Mouse (Mus musculus) spleen, postnatal 10 days (tissue): ENCODE data around the gene Ell3.
"Not testable (repeated sequence)": the region's sequence is repeated elsewhere in the genome, so short reads cannot be mapped to it uniquely, and the experiment has no call there.

Experiments used
- DNase-seq, 2 experiments: peaks; one replicate each; pipeline ENCODE4 v3.0.0; 2021 to 2022; ENCODE audit warnings: low spot score in 2 of 2

The Ell3 gene

DNA sequence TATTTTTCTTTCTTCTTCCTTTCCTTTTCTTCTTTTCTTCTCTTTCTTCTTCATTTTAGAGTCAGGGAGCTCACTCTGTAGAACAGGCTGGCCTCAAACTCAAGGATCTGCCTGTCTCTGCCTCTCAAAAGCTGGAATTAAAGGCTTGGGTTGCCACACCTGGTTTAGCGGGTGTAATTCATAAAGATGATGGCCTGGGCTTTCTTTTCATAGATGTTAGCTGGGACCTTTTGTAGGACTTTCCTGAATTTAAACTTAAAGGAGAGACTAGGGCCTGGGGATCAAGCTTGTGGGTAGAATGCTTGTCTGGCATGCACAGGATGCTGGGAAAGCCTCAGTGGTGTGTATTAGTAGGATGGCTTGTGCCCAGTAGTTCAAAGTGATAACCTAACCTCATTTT is at the start of gene Ell3:
Ell3 (minus strand) TSS at position 101 of the 400 bp plus-strand sequence.
- no peak for DNase-seq

DNA sequence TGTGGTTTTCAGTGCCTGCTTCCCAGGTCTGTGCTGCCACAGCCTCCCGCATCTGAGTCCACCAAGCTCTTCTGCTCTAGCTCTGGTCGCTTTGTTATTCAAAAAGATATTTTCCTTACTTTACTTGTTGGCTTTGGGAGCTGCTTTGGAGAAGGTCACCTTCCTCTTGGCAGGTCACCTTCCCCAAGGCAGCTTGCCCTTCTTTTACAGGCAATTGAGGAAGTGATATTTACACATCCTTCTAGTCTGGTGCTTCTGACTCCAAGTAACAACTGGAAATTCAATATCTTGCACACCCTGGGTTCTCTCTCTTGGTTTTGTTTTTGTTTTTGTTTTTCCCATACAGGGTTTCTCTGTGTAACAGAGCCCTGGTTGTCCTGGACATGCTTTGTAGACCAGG is 40.3 kb upstream of the Ell3 start:
- not testable (repeated sequence) for DNase-seq

DNA sequence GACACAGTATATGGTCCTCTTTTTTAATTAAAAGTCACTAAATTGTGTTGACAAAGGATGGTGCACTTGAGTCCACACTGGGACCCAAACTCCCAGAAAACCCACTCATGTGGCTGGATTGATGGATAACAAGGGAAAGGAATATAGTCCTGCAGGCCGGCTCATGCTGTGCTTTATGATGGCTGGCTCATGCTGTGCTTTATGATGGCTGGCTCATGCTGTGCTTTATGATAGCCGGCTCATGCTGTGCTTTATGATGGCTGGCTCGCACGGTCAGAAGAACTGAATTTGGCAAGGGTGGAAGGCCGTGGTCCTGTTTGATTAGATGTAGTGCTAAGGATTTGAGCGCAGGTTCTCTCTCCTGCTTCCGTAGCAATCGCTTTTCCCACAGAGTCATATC is 39.5 kb upstream of the Ell3 start:
- DNase-seq, result no peak

DNA sequence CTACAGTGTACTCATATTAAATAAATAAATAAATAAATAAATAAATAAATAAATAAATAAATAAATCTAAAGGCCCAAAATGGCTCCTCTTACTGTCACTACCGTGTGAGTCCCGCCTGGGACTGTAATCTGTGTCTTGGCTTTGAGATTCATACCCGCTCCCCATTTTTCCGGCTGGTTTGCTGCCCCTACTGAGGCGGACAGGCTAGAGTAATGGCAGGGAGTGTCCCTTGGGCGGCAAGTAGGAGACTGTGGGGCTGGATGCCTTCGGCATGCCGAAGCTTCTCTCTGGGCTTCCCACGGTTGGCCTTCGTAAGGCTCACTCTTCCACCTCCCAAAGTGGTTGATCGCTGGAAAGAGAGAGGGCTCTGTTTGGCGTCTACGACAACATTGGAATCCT is 36.8 kb upstream of the Ell3 start:
- not testable (repeated sequence) for DNase-seq

DNA sequence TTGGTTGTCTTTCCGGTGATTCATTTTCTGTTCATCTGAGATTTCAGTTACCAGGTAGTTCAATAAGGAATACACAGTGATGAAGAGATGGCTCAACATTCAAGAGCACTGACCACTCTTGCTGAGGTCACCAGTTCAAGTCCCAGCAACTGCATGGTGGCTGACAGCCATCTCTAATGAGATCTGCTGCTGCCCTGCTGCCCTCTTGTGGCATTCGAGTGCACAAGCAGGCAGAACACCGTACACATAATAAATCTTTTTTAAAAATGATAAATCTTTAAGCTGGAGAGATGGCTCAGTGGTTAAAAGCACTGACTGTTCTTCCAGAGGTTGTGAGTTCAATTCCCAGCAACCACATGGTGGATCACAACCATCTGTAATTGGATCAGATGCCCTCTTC is 36.4 kb upstream of the Ell3 start:
- peak in 1 of 2 experiments; percentile 64 for DNase-seq

DNA sequence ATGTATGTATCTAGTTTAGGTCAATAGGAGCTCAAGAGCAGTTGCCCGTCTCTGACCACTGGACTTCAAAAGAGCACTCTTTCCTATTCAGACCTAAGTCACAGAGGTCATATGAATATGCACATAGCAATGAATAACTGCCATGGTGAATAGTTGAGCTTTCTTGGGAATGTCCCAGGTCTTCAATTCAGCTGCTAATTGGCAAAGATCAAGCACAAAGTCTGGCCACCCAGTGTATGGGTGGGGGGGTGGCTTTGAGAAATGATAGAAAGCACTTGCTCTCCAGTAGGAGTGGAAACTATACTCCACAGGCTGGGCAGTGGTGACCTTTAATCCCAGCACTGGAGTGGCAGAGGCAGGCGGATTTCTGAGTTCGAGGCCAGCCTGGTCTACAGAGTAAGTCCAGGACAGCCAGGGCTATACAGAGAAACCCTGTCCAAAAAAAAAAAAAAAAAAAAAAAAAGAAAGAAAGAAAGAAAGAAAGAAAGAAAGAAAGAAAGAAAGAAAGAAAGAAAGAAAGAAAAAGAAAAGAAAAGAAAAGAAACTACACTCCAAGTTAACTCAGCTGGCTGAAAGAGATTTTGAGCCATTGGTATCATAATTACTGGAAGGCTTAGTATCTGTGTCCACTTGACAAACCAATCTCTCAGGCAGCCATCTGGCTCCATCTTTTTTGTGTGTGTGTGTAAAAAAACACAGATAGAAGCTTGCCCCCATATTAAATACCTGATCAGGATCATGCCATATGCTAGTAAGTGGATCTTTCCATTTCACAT is 33.6 kb upstream of the Ell3 start:
- DNase-seq, result no peak

DNA sequence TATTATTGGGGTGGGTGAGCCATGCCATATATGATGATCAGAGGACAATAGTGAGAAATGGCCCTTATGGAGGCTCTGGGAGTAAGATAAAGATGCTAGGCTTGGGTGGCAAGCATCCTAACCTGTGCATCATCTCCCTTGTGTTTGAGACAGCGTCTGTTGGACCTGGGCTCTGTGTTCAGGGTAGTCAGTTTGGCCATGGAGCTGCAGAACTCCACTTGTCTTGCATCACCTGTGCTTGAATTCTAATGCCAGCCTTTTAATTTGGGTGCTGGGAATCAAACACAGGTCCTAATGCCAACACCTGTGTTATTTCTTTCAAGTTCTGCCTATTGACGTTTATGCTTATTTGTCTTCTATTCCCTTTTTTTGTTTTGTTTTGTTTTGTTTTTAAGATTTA is 31.2 kb upstream of the Ell3 start:
- not testable (repeated sequence) for DNase-seq

DNA sequence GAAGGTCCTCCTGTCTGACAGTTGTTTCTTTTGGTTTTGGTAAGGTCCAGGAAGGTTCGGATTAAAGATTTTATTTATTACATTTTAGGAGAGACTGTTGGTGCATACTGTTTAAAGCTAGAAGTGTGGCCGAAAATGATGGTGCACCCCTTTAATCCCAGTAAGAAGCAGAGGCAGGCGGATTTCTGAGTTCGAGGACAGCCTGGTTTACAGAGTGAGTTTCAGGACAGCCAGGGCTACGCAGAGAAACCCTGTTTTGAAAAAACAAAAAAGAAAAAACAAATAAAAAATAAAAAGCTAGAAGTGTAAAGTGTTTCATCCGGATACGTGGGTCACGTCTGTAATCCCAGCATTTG is 30.1 kb upstream of the Ell3 start:
- peak in 1 of 2 experiments; percentile 40 for DNase-seq

DNA sequence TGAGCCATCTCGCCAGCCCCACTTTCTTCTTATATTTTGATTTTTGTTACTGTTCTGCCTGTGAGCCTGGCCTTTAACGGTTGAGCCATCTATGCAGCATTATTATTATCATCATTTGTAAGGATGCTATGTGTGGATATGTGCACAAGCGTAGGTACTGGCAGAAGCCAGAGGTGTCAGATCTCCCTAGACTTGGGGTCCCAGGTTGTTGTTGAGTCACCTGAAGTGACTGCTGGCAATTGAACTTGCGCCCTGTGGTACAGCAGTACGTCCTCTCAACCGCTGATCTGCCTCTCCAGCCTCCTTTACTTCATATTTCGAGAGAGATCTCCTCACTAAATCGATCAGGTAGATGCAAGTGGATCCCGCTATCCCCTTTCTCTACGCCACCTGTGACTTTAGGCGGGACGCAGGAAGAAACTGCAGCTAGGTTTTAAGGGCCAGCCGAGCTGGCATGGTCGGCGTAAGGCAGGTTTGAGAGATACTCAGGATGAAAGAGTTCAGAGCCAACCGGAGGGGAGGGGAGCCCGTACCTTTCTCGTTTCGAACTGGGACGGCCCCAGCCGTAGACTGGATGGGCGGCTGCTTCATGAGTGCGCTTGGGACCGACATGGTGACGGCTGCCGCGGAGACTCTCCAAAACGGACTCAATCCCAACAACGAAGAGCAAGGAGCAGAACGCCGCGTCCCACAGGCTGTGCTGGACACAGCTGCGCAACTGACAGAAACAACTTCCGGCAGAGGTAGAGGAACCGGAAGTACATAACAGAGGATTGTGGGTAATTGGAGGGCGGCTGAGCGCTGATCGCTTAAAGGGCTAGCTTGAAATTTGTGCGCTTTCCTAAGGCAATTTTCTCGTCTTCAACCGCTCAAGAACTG is 29.5 kb upstream of the Ell3 start, which contains the start of gene Mfap1b:
Mfap1b (minus strand) TSS at position 767 of the 879 bp plus-strand sequence.
- peak; percentile 63 to 82 for DNase-seq

DNA sequence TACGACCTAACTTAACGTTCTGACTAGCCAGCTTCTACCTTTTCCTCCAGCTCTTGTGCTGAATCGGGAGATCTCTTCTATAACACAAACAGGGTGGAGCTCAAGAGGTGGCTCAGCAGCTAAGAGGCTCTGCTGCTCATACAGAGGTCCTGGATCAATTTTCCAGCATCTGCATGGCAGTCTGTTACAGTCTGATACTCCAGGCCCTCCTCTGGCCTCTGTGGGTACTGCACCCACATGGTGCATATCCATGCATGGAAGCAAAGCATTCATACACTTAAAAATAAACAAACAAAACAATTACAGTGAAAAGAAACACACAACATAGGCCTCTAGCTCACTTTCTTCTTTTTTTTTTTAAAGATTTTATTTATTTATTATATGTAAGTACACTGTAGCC is 28.7 kb upstream of the Ell3 start:
- not testable (repeated sequence) for DNase-seq

DNA sequence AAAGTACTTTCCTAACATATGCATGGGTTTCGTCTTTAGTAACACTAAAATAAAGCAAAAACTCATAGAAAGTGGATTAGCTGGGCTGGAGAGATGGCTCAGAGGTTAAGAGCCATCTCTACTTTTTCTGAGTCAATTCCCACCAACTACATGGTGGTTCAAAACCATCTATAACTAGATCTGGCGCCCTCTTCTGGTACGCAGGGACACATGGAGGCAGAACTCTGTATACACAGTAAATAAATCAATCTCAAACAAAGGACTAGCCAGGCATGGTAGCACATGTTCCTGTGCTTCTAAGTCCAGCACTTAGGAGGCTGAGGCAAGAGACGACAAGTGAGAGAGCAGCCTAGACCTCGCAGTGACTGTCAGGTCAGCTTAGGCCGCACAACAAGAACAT is 24.9 kb upstream of the Ell3 start:
- not testable (repeated sequence) for DNase-seq

DNA sequence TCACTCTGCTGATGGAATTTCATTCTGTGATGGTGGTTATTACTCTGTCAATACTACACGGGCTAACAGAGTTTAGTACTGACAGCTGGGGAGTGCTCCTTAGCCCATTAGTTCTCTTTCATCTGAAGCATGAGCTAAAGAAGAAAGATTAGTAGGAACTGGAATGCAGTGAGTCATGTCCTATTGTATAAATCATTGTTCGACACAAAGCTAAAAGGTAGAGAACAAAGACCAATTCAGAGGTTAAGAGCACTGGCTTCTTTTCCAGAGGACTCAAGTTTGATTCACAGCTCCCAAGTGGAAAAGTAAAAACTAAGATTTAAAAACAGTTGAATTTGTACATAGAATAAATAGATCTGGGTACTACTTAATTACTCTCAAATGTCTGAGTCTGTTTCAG is 16.0 kb upstream of the Ell3 start:
- DNase-seq, result no peak

DNA sequence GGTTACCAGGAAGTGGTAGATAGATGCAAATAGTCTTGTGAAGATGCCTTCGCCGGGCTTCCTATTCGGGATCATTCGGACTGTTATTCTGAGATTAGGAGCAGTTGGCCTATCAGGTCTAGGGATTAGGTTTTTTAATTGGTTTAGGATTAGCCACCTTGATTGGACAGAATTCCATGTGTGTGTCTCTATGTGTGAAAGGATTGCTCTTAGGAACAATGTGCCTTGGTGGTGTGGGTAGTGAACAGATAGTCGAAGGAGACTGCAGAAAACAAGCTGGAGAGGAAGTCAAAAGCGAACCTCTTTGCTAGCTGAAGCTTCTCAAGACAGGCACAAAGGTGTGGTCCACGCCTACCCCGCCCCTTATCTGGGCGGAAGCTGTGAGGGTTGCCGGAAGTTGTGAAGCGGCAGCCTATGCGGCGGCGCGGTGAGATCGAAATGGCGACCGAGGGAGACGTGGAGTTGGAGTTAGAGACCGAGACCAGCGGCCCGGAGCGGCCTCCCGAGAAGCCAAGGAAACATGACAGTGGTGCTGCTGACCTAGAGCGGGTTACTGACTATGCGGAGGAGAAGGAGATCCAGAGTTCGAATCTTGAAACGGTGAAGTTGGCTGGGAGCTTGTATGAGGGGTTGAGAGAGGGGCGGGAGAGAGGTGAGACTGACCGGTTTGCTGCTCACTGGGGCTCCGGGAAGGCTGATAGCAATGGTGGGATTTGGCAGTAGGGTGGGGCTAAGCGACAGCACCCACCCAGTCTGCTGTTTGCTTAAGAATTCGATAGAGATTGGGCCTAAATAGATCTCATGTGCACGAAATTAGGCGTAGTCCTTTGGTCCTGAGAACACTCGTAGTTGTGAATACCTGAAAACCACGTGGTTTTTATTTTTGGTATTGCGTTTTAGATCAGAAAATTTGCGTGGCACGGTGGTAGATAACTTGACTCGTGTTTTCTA is 12.9 kb upstream of the Ell3 start, which contains the start of gene Serinc4:
Serinc4 (minus strand) TSS at position 90 of the 951 bp plus-strand sequence.
- peak; percentile 79 to 92 for DNase-seq

DNA sequence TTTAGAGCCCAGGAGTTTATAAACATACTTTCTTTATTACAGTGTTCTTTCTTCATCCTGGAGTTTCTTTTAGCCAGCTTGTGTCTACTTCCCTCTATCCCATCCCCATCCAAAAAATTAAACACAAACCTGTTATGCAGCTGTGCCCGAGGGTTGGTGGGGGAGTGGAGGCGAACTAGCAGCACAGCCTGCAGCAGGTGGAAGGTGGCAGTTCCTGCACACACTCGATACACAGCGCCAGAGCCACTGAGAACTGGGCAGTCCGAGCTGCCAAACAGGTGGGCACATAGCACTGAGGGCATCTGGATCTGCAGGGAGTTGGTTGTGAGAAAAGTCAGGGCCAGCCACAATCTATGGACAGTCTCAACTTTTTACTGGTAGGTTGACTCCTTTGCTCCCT is 11.5 kb upstream of the Ell3 start:
- no peak for DNase-seq

DNA sequence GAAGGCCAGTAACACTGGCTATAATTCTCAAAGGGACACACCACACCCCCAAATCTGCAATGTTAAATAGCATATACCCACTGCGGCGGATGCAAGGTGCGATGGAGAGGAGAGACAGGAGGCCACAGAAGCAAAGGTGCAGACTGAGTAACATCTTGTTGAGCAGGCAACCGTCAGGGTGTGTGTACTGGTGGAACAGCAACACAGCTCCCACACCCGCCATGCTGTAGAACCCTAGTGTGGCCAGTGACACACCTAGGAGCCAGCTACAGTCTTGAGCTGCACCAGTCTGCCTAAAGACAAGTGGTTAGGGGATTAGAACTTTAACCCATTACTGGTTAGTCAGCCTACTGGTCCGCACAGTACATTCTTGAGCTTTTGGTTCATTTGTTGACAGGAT is 9.8 kb upstream of the Ell3 start:
- DNase-seq, result no peak

DNA sequence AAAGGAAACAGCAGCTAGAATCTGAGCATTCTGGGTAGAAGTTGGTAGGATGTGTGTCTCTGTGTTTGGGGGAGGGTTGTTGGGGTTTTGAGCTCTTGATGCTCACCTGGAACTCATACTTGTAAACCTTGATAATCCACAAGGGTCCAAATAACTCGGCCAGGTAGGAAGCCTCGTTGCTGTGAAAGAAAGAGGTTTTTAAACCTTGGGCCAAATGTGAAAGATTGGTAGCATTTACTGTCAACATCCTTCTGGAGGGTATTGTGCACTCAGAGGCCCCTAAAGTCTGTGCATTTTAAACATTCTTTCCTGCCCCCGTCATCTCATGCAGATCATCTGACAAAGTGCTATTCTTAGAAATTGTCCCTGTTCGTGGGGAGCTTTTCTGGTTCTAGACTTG is 8.9 kb upstream of the Ell3 start, which contains the start of gene Hypk:
Hypk (plus strand) TSS at position 301 of the 400 bp plus-strand sequence.
- no peak for DNase-seq

DNA sequence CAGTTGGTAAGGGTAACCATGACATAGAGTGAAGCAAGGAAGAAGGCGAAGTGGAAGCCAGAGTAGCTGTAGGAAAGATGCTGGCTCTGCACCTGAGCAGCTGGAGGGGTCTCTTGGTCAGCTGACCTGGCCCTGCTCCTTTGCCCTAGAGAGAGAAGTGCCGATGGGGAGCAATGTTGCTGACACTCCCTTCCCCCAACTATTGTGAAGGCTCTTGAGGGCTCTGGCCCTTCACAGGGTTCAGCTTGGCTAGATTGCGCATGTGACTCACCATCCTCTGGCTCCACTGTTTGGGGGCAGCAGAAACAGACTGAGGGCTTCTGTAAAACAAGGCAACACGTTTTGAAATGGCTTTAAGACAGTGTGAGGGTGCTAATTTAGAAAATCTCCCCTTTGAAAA is 8.3 kb upstream of the Ell3 start:
- DNase-seq, result no peak

DNA sequence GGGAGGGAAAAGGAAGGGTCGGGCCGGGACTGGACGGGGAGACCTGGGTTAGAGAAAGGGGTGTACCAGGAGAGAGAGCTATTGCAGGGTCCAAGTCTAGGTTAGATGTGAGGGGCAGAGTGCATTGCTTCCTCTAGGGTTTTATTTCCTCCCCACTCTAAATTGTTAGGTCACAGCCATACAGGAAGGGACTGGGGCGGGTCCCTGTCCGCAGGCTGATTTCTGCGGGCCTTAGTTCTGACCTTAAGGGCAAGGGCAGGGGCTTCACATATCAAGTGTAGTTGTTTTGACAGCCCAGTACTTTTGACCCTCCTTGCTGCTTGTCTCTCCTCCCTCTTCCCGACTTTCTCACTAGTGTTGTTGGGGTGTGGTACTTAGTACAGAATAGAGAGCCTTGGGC is 6.0 kb upstream of the Ell3 start:
- no peak for DNase-seq

DNA sequence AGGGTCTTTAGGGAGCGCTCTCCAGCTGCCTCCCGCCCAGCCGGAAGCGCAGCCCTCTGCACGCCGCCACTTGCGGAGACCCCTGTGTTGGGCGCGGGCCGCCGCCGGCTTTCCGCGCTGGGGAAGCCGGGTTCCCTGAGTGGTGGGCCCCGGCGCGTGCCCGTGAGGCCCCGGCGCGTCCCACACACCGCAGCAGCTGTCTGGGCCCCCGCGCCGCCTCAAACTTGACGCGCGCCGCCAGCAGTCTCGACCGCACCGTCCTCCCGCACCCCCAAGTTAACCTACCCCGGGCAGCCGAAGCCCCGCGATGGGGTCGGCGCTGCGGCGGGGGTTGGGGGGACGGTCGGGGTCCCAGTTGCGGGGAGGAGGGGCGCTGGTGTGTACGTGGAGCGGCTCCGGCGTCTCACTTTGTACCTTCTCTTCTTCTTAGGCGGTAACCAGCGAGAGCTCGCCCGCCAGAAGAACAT is 5.5 kb upstream of the Ell3 start:
- peak in 1 of 2 experiments; percentile 67 for DNase-seq

DNA sequence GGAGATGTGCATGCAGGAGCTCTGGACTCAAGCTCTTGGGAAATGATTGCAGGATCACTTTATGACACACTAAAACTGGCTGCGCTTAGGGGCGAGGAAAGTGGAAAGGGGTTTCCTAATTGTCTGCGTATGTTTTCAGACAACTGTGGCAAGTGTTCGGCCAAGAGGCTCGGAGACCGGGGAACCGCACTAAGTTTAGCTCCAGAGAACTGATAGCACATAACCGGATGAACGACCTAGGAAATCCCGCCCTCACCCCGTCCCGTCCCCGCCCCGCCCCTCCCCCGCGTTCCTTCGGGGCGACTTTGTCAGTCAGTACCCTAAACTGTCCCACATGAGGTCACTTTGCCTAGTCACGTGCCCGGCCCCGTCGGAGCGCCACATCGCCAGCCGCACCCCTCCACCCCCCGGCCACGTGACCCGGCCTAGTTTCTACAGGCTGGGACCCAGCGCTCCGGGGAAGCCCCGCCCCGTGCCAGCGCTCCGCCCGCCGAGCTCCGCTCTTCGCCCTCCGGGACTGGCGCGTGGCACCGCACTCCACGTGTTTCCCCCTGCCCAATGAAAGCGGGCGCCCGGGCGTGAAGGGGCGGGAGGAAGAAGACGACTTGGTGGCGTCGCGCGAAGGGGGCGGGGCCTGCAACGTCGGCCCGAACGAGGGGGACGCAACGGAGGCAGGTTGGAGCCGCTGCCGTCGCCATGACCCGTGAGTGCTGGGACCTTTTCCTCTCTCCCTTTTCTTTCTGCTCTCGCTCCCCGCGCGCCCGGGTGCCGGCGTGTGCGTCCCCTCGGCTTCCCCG is 4.9 kb upstream of the Ell3 start, which contains the start of gene Serf2:
Serf2 (plus strand) TSS at position 457 of the 797 bp plus-strand sequence.
- DNase-seq, result peak; percentile 97 to 100
